Mouse (Mus musculus) embryonic facial prominence, embryonic 15.5 days (tissue): ENCODE data around the gene Brat1. TPM values are rescaled to one million over a fixed set of nuclear protein-coding genes. Genes with fewer than 3 reads are reported as not detected.

ENCODE experiments used
- polyA plus RNA-seq: library from polyadenylated mRNA; unstranded; fragments of >200 nt; fragmentation: Nextera tagmentation; extraction: Ambion mirVana; gene quantifications from 2 replicates; pipeline ENCODE4 v1.2.1, GENCODE M21; 2015

Brat1 gene
- polyA plus RNA-seq, 1 experiment from 2014 or later, result 26.0 TPM

Other genes starting within 250 kb of the Brat1 start
- gene Chst12, start 199.5 kb upstream of the Brat1 start, polyA plus RNA-seq, result 28.9 and 30.6 TPM in 2 replicates
- gene Grifin, start 139.9 kb upstream of the Brat1 start, polyA plus RNA-seq, result not detected in 2 replicates
- gene Lfng, start 97.7 kb upstream of the Brat1 start, polyA plus RNA-seq, result 31.8 and 36.0 TPM in 2 replicates
- gene Ttyh3, start 56.0 kb upstream of the Brat1 start, polyA plus RNA-seq, result 42.3 and 43.7 TPM in 2 replicates
- 24.6 and 28.2 TPM in 2 replicates for gene Iqce, start 2.6 kb upstream of the Brat1 start, polyA plus RNA-seq
- 0.79 and 1.5 TPM in 2 replicates for gene Amz1, start 19.1 kb downstream of the Brat1 start, polyA plus RNA-seq
- gene Gna12, start 125.4 kb downstream of the Brat1 start, polyA plus RNA-seq, result 24.6 and 35.3 TPM in 2 replicates